Mouse (Mus musculus): ENCODE measurements around the gene Ints11. TPM values are rescaled to one million over a fixed set of nuclear protein-coding genes. Genes with fewer than 3 reads are reported as not detected.

The Ints11 gene
- polyA plus RNA-seq, 1 experiment, result 72.1 TPM

GRCm38 (mm10) chr4:155851951-155852411, 17.4 kb upstream of the Ints11 start:
- Histone ChIP-seq H3K36me3 (ENCODE audit: control insufficient read depth, insufficient read depth) (no peaks in the 10 kb centered on the region), H3ac (ENCODE audit: control insufficient read depth, insufficient read length) (no peak overlapping the region), H3K79me2 (ENCODE audit: control insufficient read depth, insufficient read depth) (peaks cover 45% of the 10 kb centered on the region), H3K27me3 (ENCODE audit: control insufficient read depth, insufficient read depth, insufficient read length) (no peaks in the 10 kb centered on the region), H3K4me2 (ENCODE audit: low read depth) (no peak overlapping the region), H3K4me3 (no peak overlapping the region)
- TF ChIP-seq MYOG (IDR thresholded peaks at IDR 0.05; ENCODE audit: control insufficient read depth in 1 of 3, insufficient read depth in 1 of 3, insufficient read length in 2 of 3, low read depth in 2 of 3) (no peak), TCF12 (IDR thresholded peaks at IDR 0.05; ENCODE audit: insufficient read depth, poor library complexity, severe bottlenecking) (no peak), MAX (IDR thresholded peaks at IDR 0.05; ENCODE audit: low read depth) (no peak), TCF3 (IDR thresholded peaks at IDR 0.05; ENCODE audit: insufficient read length, low read depth) (no peak), POLR2AphosphoS2 (IDR thresholded peaks at IDR 0.05; ENCODE audit: insufficient read length, low read depth) (no peak), E2F4 (IDR thresholded peaks at IDR 0.05; ENCODE audit: insufficient read depth) (no peak), SRF (IDR thresholded peaks at IDR 0.05; ENCODE audit: control insufficient read depth, insufficient read length, low read depth) (no peak), CEBPB (IDR thresholded peaks at IDR 0.05; ENCODE audit: insufficient read depth, poor library complexity, severe bottlenecking) (no peak), USF1 (IDR thresholded peaks at IDR 0.05; ENCODE audit: low read depth) (no peak), POLR2A (IDR thresholded peaks at IDR 0.05; ENCODE audit: insufficient read length, low read depth) (no peak), REST (IDR thresholded peaks at IDR 0.05; ENCODE audit: insufficient read depth, insufficient read length) (no peak), MYOD1 (IDR thresholded peaks at IDR 0.05; ENCODE audit: control insufficient read depth in 1 of 3, insufficient read length in 2 of 3, low read depth in 2 of 3) (no peak)

- H3ac ChIP-seq (ENCODE audit: control insufficient read depth, insufficient read length), result no peak overlapping the region
- H3K36me3 ChIP-seq (ENCODE audit: control insufficient read depth, insufficient read depth), result no peaks in the 10 kb centered on the region
- no peak overlapping the region for H3K4me2 ChIP-seq (ENCODE audit: low read depth)
- TF ChIP-seq USF1 (IDR thresholded peaks at IDR 0.05; ENCODE audit: low read depth) (no peak), POLR2AphosphoS2 (IDR thresholded peaks at IDR 0.05; ENCODE audit: insufficient read length, low read depth) (no peak), SRF (IDR thresholded peaks at IDR 0.05; ENCODE audit: control insufficient read depth, insufficient read length, low read depth) (no peak), TCF3 (IDR thresholded peaks at IDR 0.05; ENCODE audit: insufficient read length, low read depth) (no peak), MYOD1 (IDR thresholded peaks at IDR 0.05; ENCODE audit: control insufficient read depth in 1 of 3, insufficient read length in 2 of 3, low read depth in 2 of 3) (no peak), CEBPB (IDR thresholded peaks at IDR 0.05; ENCODE audit: insufficient read depth, poor library complexity, severe bottlenecking) (no peak)
- H3K27me3 ChIP-seq (ENCODE audit: control insufficient read depth, insufficient read depth, insufficient read length), result no peaks in the 10 kb centered on the region
- H3K4me3 ChIP-seq, result no peak overlapping the region
- H3K79me2 ChIP-seq (ENCODE audit: control insufficient read depth, insufficient read depth), result peaks cover 35% of the 10 kb centered on the region
Observed at GRCm38 (mm10) chr4:155853421-155853820, 15.9 kb upstream of the Ints11 start.

- H3K36me3 ChIP-seq (ENCODE audit: control insufficient read depth, insufficient read depth), result peaks cover 3% of the 10 kb centered on the region
- no peak overlapping the region for H3K4me2 ChIP-seq (ENCODE audit: low read depth)
- peaks cover 20% of the 10 kb centered on the region for H3K79me2 ChIP-seq (ENCODE audit: control insufficient read depth, insufficient read depth)
- TF ChIP-seq POLR2A (IDR thresholded peaks at IDR 0.05; ENCODE audit: insufficient read length, low read depth) (no peak), E2F4 (IDR thresholded peaks at IDR 0.05; ENCODE audit: insufficient read depth) (no peak), SRF (IDR thresholded peaks at IDR 0.05; ENCODE audit: control insufficient read depth, insufficient read length, low read depth) (no peak), REST (IDR thresholded peaks at IDR 0.05; ENCODE audit: insufficient read depth, insufficient read length) (no peak), MYOG (IDR thresholded peaks at IDR 0.05; ENCODE audit: control insufficient read depth in 1 of 3, insufficient read depth in 1 of 3, insufficient read length in 2 of 3, low read depth in 2 of 3) (no peak), CEBPB (IDR thresholded peaks at IDR 0.05; ENCODE audit: insufficient read depth, poor library complexity, severe bottlenecking) (no peak), TCF12 (IDR thresholded peaks at IDR 0.05; ENCODE audit: insufficient read depth, poor library complexity, severe bottlenecking) (no peak), MYOD1 (IDR thresholded peaks at IDR 0.05; ENCODE audit: control insufficient read depth in 1 of 3, insufficient read length in 2 of 3, low read depth in 2 of 3) (no peak), USF1 (IDR thresholded peaks at IDR 0.05; ENCODE audit: low read depth) (no peak), TCF3 (IDR thresholded peaks at IDR 0.05; ENCODE audit: insufficient read length, low read depth) (no peak), POLR2AphosphoS2 (IDR thresholded peaks at IDR 0.05; ENCODE audit: insufficient read length, low read depth) (no peak)
- H3ac ChIP-seq (ENCODE audit: control insufficient read depth, insufficient read length), result no peak overlapping the region
- no peaks in the 10 kb centered on the region for H3K27me3 ChIP-seq (ENCODE audit: control insufficient read depth, insufficient read depth, insufficient read length)
- H3K4me3 ChIP-seq, result no peak overlapping the region
Observed at GRCm38 (mm10) chr4:155854991-155855390, 14.4 kb upstream of the Ints11 start.

GRCm38 (mm10) chr4:155856071-155856470, 13.3 kb upstream of the Ints11 start:
- Histone ChIP-seq H3K4me2 (ENCODE audit: low read depth) (no peak overlapping the region), H3K4me3 (no peak overlapping the region), H3ac (ENCODE audit: control insufficient read depth, insufficient read length) (no peak overlapping the region), H3K27me3 (ENCODE audit: control insufficient read depth, insufficient read depth, insufficient read length) (no peaks in the 10 kb centered on the region), H3K36me3 (ENCODE audit: control insufficient read depth, insufficient read depth) (peaks cover 4% of the 10 kb centered on the region), H3K79me2 (ENCODE audit: control insufficient read depth, insufficient read depth) (peaks cover 9% of the 10 kb centered on the region)
- TF ChIP-seq MYOG (IDR thresholded peaks at IDR 0.05; ENCODE audit: control insufficient read depth in 1 of 3, insufficient read depth in 1 of 3, insufficient read length in 2 of 3, low read depth in 2 of 3), result no peak
- no peak for TF ChIP-seq TCF12 (IDR thresholded peaks at IDR 0.05; ENCODE audit: insufficient read depth, poor library complexity, severe bottlenecking)
- TF ChIP-seq MAX (IDR thresholded peaks at IDR 0.05; ENCODE audit: low read depth), result no peak
- TF ChIP-seq USF1 (IDR thresholded peaks at IDR 0.05; ENCODE audit: low read depth), result no peak
- TF ChIP-seq E2F4 (IDR thresholded peaks at IDR 0.05; ENCODE audit: insufficient read depth), result no peak

GRCm38 (mm10) chr4:155856881-155857280, 12.5 kb upstream of the Ints11 start:
- Histone ChIP-seq H3K27me3 (ENCODE audit: control insufficient read depth, insufficient read depth, insufficient read length) (no peaks in the 10 kb centered on the region), H3K4me3 (no peak overlapping the region), H3ac (ENCODE audit: control insufficient read depth, insufficient read length) (no peak overlapping the region), H3K36me3 (ENCODE audit: control insufficient read depth, insufficient read depth) (peaks cover 4% of the 10 kb centered on the region), H3K79me2 (ENCODE audit: control insufficient read depth, insufficient read depth) (peaks cover under 1% of the 10 kb centered on the region), H3K4me2 (ENCODE audit: low read depth) (no peak overlapping the region)
- TF ChIP-seq POLR2A (IDR thresholded peaks at IDR 0.05; ENCODE audit: insufficient read length, low read depth) (no peak), MAX (IDR thresholded peaks at IDR 0.05; ENCODE audit: low read depth) (no peak), REST (IDR thresholded peaks at IDR 0.05; ENCODE audit: insufficient read depth, insufficient read length) (no peak), TCF12 (IDR thresholded peaks at IDR 0.05; ENCODE audit: insufficient read depth, poor library complexity, severe bottlenecking) (no peak), USF1 (IDR thresholded peaks at IDR 0.05; ENCODE audit: low read depth) (no peak), SRF (IDR thresholded peaks at IDR 0.05; ENCODE audit: control insufficient read depth, insufficient read length, low read depth) (no peak), MYOG (IDR thresholded peaks at IDR 0.05; ENCODE audit: control insufficient read depth in 1 of 3, insufficient read depth in 1 of 3, insufficient read length in 2 of 3, low read depth in 2 of 3) (no peak), MYOD1 (IDR thresholded peaks at IDR 0.05; ENCODE audit: control insufficient read depth in 1 of 3, insufficient read length in 2 of 3, low read depth in 2 of 3) (no peak), POLR2AphosphoS2 (IDR thresholded peaks at IDR 0.05; ENCODE audit: insufficient read length, low read depth) (no peak)
